Mouse (Mus musculus) limb, embryonic 15.5 days (tissue): ENCODE data around the gene Msl1. TPM values are rescaled to one million over a fixed set of nuclear protein-coding genes. Genes with fewer than 3 reads are reported as not detected.
A peak's percentile ranks its signal among the peaks of the same experiment; 100 is the strongest.

Experiments
- ATAC-seq: fragments of 200-750 bp; cut with Nextera tagmentation; 2 replicates; pipeline ENCODE4 v1.8.0; 2017; ENCODE audit warnings: low read depth, moderate TSS enrichment; ENCODE audit not compliant: insufficient number of reproducible peaks, low FRiP score, low TSS enrichment
- H3K27ac ChIP-seq: fragments of 300-500 bp; sonication (generic); 2 replicates; pipeline ENCODE4 v1.5.1; 2015; ENCODE audit warnings: moderate library complexity, mild to moderate bottlenecking, inconsistent platforms
- H3K27me3 ChIP-seq: fragments of 300-500 bp; sonication (generic); 2 replicates; pipeline ENCODE4 v1.6.1; 2015; ENCODE audit warnings: inconsistent platforms
- H3K36me3 ChIP-seq: fragments of 300-500 bp; sonication (generic); 2 replicates; pipeline ENCODE4 v1.6.1; 2015; ENCODE audit warnings: inconsistent platforms
- H3K4me1 ChIP-seq: fragments of 300-500 bp; sonication (generic); 2 replicates; pipeline ENCODE4 v1.6.1; 2015; ENCODE audit warnings: inconsistent platforms
- H3K4me2 ChIP-seq: fragments of 300-500 bp; sonication (generic); 2 replicates; pipeline ENCODE4 v1.6.1; 2015; ENCODE audit warnings: mild to moderate bottlenecking, inconsistent platforms
- H3K4me3 ChIP-seq: fragments of 300-500 bp; sonication (generic); 2 replicates; pipeline ENCODE4 v1.5.1; 2015; ENCODE audit warnings: mild to moderate bottlenecking, inconsistent platforms
- H3K9ac ChIP-seq: fragments of 300-500 bp; sonication (generic); 2 replicates; pipeline ENCODE4 v1.6.1; 2015; ENCODE audit warnings: inconsistent platforms
- H3K9me3 ChIP-seq: fragments of 300-500 bp; sonication (generic); 2 replicates; pipeline ENCODE4 v1.6.1; 2016; ENCODE audit warnings: inconsistent platforms
- WGBS: fragments of 180-500 bp; shearing (Covaris S2); methylation state at CpG from one replicate; pipeline ENCODE4 v1.1.7; 2015; 5-methylcytosine and 5-hydroxymethylcytosine counted together
- polyA plus RNA-seq: library from polyadenylated mRNA; unstranded; fragments of >200 nt; fragmentation: Nextera tagmentation; extraction: Ambion mirVana; gene quantifications from 2 replicates; pipeline ENCODE4 v1.2.1, GENCODE M21; 2015

The Msl1 gene
- polyA plus RNA-seq, 1 experiment from 2014 or later, result 25.8 TPM

GRCm38 (mm10) chr11:98753264-98753663 lies 42.1 kb upstream of the Msl1 start:
- H3K4me1 ChIP-seq, result peaks cover 68% of the 10 kb centered on the region
- no peak overlapping the region for H3K4me3 ChIP-seq
- ATAC-seq, result no peak
- H3K4me2 ChIP-seq, result no peak overlapping the region
- H3K36me3 ChIP-seq, result peaks cover 31% of the 10 kb centered on the region
- H3K27ac ChIP-seq, result no peak overlapping the region
- H3K9ac ChIP-seq, result no peak overlapping the region
- WGBS, result 90% methylated on average over 5 of the region's 5 CpGs
- H3K9me3 ChIP-seq, result no peaks in the 10 kb centered on the region
- no peaks in the 10 kb centered on the region for H3K27me3 ChIP-seq

GRCm38 (mm10) chr11:98754151-98754620 lies 41.1 kb upstream of the Msl1 start:
- Histone ChIP-seq H3K27me3 (no peaks in the 10 kb centered on the region), H3K27ac (peak overlapping the region; percentile 75), H3K9ac (no peak overlapping the region), H3K36me3 (peaks cover 38% of the 10 kb centered on the region), H3K4me1 (peaks cover 59% of the 10 kb centered on the region), H3K4me2 (no peak overlapping the region), H3K9me3 (no peaks in the 10 kb centered on the region), H3K4me3 (no peak overlapping the region)
- 57% methylated on average over 9 of the region's 9 CpGs for WGBS
- ATAC-seq, result no peak

- H3K9ac ChIP-seq, result no peak overlapping the region
- ATAC-seq, result no peak
Observed at GRCm38 (mm10) chr11:98754621-98755181, 40.6 kb upstream of the Msl1 start.

GRCm38 (mm10) chr11:98755726-98756380 lies 39.5 kb upstream of the Msl1 start:
- H3K27me3 ChIP-seq, result no peaks in the 10 kb centered on the region
- no peak overlapping the region for H3K9ac ChIP-seq
- peaks cover 51% of the 10 kb centered on the region for H3K36me3 ChIP-seq
- 91% methylated on average over 6 of the region's 6 CpGs for WGBS
- H3K4me1 ChIP-seq, result peaks cover 42% of the 10 kb centered on the region
- H3K27ac ChIP-seq, result no peak overlapping the region
- no peak overlapping the region for H3K4me3 ChIP-seq
- no peaks in the 10 kb centered on the region; the same call in 1 of the 2 replicates for H3K9me3 ChIP-seq
- H3K4me2 ChIP-seq, result no peak overlapping the region
- no peak for ATAC-seq

More at GRCm38 (mm10) chr11:98754621-98755181, 40.6 kb upstream of the Msl1 start:
- peaks cover 41% of the 10 kb centered on the region for H3K36me3 ChIP-seq
- no peak overlapping the region for H3K4me2 ChIP-seq
- H3K4me3 ChIP-seq, result no peak overlapping the region
- peaks cover 54% of the 10 kb centered on the region for H3K4me1 ChIP-seq
- peak overlapping the region; percentile 75 for H3K27ac ChIP-seq
- H3K9me3 ChIP-seq, result no peaks in the 10 kb centered on the region
- no peaks in the 10 kb centered on the region for H3K27me3 ChIP-seq
- 26% methylated on average over 7 of the region's 7 CpGs for WGBS

- Histone ChIP-seq H3K9ac (no peak overlapping the region), H3K4me1 (peaks cover 34% of the 10 kb centered on the region), H3K4me3 (no peak overlapping the region), H3K9me3 (no peaks in the 10 kb centered on the region; the same call in 1 of the 2 replicates), H3K27ac (no peak overlapping the region), H3K4me2 (no peak overlapping the region), H3K36me3 (peaks cover 59% of the 10 kb centered on the region), H3K27me3 (no peaks in the 10 kb centered on the region)
- 94% methylated on average over 12 of the region's 12 CpGs for WGBS
- ATAC-seq, result no peak
Observed at GRCm38 (mm10) chr11:98756711-98757110, 38.6 kb upstream of the Msl1 start.

GRCm38 (mm10) chr11:98761939-98762338 lies 33.4 kb upstream of the Msl1 start:
- H3K4me3 ChIP-seq, result no peak overlapping the region
- H3K36me3 ChIP-seq, result peaks cover 72% of the 10 kb centered on the region
- no peaks in the 10 kb centered on the region; the same call in 1 of the 2 replicates for H3K9me3 ChIP-seq
- ATAC-seq, result no peak
- peaks cover 32% of the 10 kb centered on the region for H3K4me1 ChIP-seq
- H3K9ac ChIP-seq, result no peak overlapping the region
- H3K27me3 ChIP-seq, result no peaks in the 10 kb centered on the region
- H3K27ac ChIP-seq, result 0 out of 2 replicates have a peak overlapping the region, but pooled peaks have one; percentile 6
- 94% methylated on average over 4 of the region's 4 CpGs for WGBS
- no peak overlapping the region for H3K4me2 ChIP-seq

GRCm38 (mm10) chr11:98762756-98763501 lies 32.4 kb upstream of the Msl1 start:
- ATAC-seq, result peak; percentile 75

GRCm38 (mm10) chr11:98763502-98763861 lies 31.8 kb upstream of the Msl1 start:
- Histone ChIP-seq H3K9ac (no peak overlapping the region), H3K4me3 (no peak overlapping the region), H3K27ac (peak overlapping the region; percentile 47), H3K27me3 (no peaks in the 10 kb centered on the region), H3K36me3 (peaks cover 63% of the 10 kb centered on the region), H3K4me2 (no peak overlapping the region), H3K4me1 (peaks cover 48% of the 10 kb centered on the region), H3K9me3 (no peaks in the 10 kb centered on the region; the same call in 1 of the 2 replicates)
- ATAC-seq, result peak; percentile 1; the same call in 1 of the 2 replicates
- WGBS, result 81% methylated on average over 8 of the region's 8 CpGs

More at GRCm38 (mm10) chr11:98762756-98763501, 32.4 kb upstream of the Msl1 start:
- no peak overlapping the region for H3K4me3 ChIP-seq
- no peaks in the 10 kb centered on the region; the same call in 1 of the 2 replicates for H3K9me3 ChIP-seq
- H3K4me1 ChIP-seq, result peaks cover 42% of the 10 kb centered on the region
- WGBS, result 61% methylated on average over 17 of the region's 17 CpGs
- H3K36me3 ChIP-seq, result peaks cover 62% of the 10 kb centered on the region
- no peaks in the 10 kb centered on the region for H3K27me3 ChIP-seq
- no peak overlapping the region for H3K4me2 ChIP-seq
- no peak overlapping the region for H3K9ac ChIP-seq
- peak overlapping the region; percentile 62 for H3K27ac ChIP-seq

- Histone ChIP-seq H3K9me3 (no peaks in the 10 kb centered on the region; the same call in 1 of the 2 replicates), H3K27ac (peak overlapping the region; percentile 47; the same call in 1 of the 2 replicates), H3K36me3 (peaks cover 64% of the 10 kb centered on the region), H3K4me2 (no peak overlapping the region), H3K27me3 (no peaks in the 10 kb centered on the region), H3K4me1 (peaks cover 53% of the 10 kb centered on the region), H3K4me3 (no peak overlapping the region), H3K9ac (no peak overlapping the region)
- WGBS, result 87% methylated on average over 18 of the region's 18 CpGs
- ATAC-seq, result no peak
Observed at GRCm38 (mm10) chr11:98764091-98764490, 31.2 kb upstream of the Msl1 start.

- Histone ChIP-seq H3K27ac (no peak overlapping the region), H3K36me3 (peaks cover 67% of the 10 kb centered on the region), H3K4me2 (no peak overlapping the region), H3K4me3 (no peak overlapping the region), H3K4me1 (peaks cover 53% of the 10 kb centered on the region), H3K27me3 (no peaks in the 10 kb centered on the region), H3K9ac (no peak overlapping the region), H3K9me3 (no peaks in the 10 kb centered on the region; the same call in 1 of the 2 replicates)
- ATAC-seq, result no peak
Observed at GRCm38 (mm10) chr11:98764746-98765145, 30.6 kb upstream of the Msl1 start.

- no peak for ATAC-seq
- Histone ChIP-seq H3K27me3 (no peaks in the 10 kb centered on the region), H3K4me3 (no peak overlapping the region), H3K27ac (peak overlapping the region; percentile 67), H3K36me3 (peaks cover 67% of the 10 kb centered on the region), H3K9ac (no peak overlapping the region), H3K9me3 (no peaks in the 10 kb centered on the region; the same call in 1 of the 2 replicates), H3K4me1 (peaks cover 53% of the 10 kb centered on the region), H3K4me2 (no peak overlapping the region)
- WGBS, result 39% methylated on average over 9 of the region's 9 CpGs
Observed at GRCm38 (mm10) chr11:98765421-98766309, 29.7 kb upstream of the Msl1 start.
